Mouse (Mus musculus): Measurements from ENCODE around the gene Fbxw8. TPM values are rescaled to one million over a fixed set of nuclear protein-coding genes. Genes with fewer than 3 reads are reported as not detected.

The Fbxw8 gene
- polyA plus RNA-seq, 1 experiment from 2014 or later, result 37.9 TPM

DNA sequence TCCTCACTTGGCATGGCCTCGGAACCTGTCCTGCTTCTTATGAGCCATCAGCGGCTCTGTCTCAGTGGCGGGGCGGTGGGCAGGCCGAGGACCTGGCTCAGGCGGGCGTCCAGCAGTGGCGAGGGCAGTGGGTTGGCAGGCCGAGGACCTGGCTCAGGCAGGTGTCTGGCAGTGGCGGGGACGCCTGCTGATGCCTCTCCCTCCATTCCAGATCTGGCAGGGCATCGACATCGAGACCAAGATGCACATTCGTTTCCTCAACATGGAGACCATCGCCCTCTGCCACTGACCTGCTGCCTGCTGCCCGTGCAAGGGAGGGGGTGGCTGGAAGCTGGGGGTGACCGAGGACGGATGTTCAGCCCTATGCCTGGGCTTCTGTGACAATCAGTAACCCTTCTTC is 93.9 kb downstream of the Fbxw8 start:
- 95% methylated on average over 18 of the region's 18 CpGs for WGBS
- DNase-seq (ENCODE audit: low spot score), result no peak
- peaks cover 28% of the 10 kb centered on the region for H3K4me1 ChIP-seq

DNA sequence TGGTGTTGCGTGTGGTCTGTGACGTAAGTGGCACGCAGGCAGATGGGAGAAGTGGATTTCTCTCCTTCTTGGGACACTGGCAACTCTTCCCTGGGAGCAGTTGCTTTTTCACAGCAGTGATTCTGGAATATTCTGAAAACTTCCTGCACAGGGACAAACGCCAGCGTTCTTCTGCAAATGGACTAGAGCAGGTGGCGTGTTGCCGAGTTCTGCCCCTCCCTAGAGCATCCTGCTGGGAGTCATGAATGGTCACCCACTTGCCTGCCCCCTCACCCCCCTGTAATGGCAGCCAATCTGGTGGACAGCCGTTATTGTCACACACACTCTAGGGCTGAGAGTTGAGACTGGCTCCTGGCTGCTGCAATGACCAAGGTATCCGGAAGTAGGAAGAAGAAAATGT is 95.6 kb downstream of the Fbxw8 start:
- Histone ChIP-seq H3K36me3 (peaks cover 11% of the 10 kb centered on the region), H3K27ac (no peak overlapping the region), H3K9me3 (replicated peaks) (no peaks in the 10 kb centered on the region), H3K27me3 (ENCODE audit: low read depth, poor library complexity, severe bottlenecking) (peaks cover 57% of the 10 kb centered on the region), H3K4me3 (no peak overlapping the region), H3K4me1 (peaks cover 28% of the 10 kb centered on the region)
- WGBS, result 93% methylated on average over 9 of the region's 9 CpGs
- no peak for DNase-seq (ENCODE audit: low spot score)

More for the DNA sequence above, 93.9 kb downstream of the Fbxw8 start:
- no peaks in the 10 kb centered on the region for H3K9me3 ChIP-seq (replicated peaks)
- no peak overlapping the region for H3K4me3 ChIP-seq
- no peak overlapping the region for H3K27ac ChIP-seq
- H3K36me3 ChIP-seq, result peaks cover 28% of the 10 kb centered on the region
- peaks cover 40% of the 10 kb centered on the region for H3K27me3 ChIP-seq (ENCODE audit: low read depth, poor library complexity, severe bottlenecking)

DNA sequence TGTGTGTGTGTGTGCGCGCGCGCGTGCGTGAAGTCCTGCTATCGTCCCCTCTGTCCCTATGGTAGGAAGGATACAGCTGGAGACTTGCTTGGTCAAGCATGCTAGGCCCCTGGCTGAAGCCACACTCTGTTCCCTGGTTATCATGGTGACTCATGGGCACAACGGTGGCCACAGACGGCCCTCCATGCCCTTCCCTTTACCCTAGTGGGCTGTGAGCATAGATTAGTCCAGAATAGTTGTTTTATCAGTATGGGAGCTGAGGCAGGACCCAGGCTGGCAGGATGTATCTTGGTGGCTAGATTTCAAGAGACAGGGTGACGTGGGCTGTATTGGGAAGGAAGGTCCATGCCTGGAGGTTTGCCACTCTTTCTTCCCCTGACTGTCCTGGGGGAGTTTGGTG is 96.4 kb downstream of the Fbxw8 start:
- DNase-seq (ENCODE audit: low spot score), result no peak
- Histone ChIP-seq H3K4me1 (peaks cover 27% of the 10 kb centered on the region), H3K27me3 (ENCODE audit: low read depth, poor library complexity, severe bottlenecking) (peaks cover 65% of the 10 kb centered on the region), H3K36me3 (peaks cover 6% of the 10 kb centered on the region; the same call in 1 of the 2 replicates), H3K27ac (no peak overlapping the region), H3K4me3 (no peak overlapping the region), H3K9me3 (replicated peaks) (no peaks in the 10 kb centered on the region)
- WGBS, result 89% methylated on average over 10 of the region's 10 CpGs

DNA sequence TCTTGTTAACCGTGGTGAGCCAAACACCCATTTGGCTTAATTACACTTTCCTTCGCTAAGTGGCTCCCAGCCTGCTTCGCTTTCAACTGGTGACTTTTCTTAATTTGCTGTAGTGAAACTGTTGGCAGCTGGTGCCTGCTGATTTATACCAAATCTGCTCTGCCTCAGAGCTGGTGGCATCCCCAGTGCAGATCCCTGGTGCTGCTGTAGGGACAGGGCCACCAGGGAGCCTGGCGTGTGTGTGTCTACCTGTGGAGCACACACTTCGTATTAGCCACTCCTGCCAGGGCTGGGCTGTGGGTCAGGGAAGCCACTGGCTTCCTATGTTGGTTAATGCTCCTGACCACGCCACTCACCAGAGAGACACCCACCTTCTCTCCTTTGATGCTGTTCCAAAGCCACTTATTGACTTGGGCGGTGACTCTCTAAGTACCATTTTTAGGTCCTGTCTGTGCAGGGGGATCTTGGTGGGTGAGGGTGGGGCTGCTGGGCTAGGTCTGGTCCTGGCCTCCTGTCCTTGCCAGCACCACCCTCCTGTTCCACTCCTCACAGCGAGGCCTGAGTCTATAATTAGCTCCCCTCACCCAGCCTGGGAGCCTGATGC is 97.7 kb downstream of the Fbxw8 start:
- H3K27ac ChIP-seq, result peak overlapping the region; percentile 46; the same call in 1 of the 2 replicates
- peak; percentile 59 for DNase-seq (ENCODE audit: low spot score)
- WGBS, result 28% methylated on average over 8 of the region's 8 CpGs
- H3K9me3 ChIP-seq (replicated peaks), result no peaks in the 10 kb centered on the region
- H3K4me3 ChIP-seq, result no peak overlapping the region
- H3K4me1 ChIP-seq, result peaks cover 27% of the 10 kb centered on the region
- H3K27me3 ChIP-seq (ENCODE audit: low read depth, poor library complexity, severe bottlenecking), result peaks cover 68% of the 10 kb centered on the region
- peaks cover 2% of the 10 kb centered on the region; the same call in 1 of the 2 replicates for H3K36me3 ChIP-seq

DNA sequence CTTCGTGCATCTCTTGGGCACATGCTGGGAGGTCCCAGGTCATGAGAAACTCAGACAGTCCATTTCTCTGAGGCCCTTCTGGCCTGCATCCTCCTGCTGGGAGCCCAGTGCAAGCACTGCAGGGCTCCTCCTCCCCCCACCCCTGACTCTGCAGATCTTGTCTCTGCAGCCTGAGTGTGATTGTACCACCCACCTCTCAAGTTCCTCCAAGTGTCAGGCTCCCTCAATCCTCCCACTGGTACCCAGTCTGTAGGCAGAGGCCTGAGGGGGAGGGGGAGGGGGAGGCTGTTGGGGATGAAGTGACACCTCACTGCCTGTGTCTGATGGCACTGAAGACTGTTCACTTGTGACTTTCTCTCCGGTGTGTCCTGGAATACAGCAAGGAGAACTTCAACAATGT is 102.1 kb downstream of the Fbxw8 start:
- Histone ChIP-seq H3K36me3 (no peaks in the 10 kb centered on the region), H3K9me3 (replicated peaks) (no peaks in the 10 kb centered on the region), H3K4me3 (no peak overlapping the region), H3K4me1 (peaks cover 20% of the 10 kb centered on the region), H3K27me3 (ENCODE audit: low read depth, poor library complexity, severe bottlenecking) (peaks cover 65% of the 10 kb centered on the region), H3K27ac (no peak overlapping the region)
- 93% methylated on average over 2 of the region's 2 CpGs for WGBS
- DNase-seq (ENCODE audit: low spot score), result no peak

DNA sequence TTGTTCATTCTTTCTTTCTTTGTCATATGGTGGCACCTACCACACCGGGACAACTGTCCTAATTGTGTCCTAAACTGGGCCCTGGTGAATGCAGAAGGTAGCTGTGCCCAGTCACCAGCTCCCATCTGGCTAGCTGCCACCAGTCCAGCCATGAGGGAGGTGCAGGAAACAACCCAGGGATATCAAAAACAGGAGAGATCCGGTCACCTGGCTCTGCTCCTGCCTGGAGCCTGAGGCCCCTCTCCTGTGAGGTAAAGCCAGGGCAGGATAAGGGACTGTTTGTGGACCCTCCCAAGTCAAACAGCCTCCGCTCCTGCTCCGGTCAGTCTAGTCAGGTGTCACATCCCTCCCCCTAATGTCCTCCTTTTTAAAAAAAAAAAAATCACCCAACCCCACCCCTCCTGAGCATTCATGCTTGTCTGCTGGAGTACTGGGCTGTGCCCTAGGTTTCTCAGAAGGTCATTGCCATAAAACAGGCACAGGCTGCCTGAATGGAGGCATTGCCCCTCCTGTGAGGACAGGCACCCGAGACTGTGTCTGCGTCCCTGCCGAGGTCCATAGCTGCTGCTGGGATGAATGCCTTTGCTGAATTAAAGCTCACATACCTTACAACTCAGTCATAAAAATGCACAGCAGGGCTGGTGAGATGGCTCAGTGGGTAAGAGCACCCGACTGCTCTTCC is 103.1 kb downstream of the Fbxw8 start:
- H3K27ac ChIP-seq, result no peak overlapping the region
- DNase-seq (ENCODE audit: low spot score), result no peak
- H3K9me3 ChIP-seq (replicated peaks), result no peaks in the 10 kb centered on the region
- H3K27me3 ChIP-seq (ENCODE audit: low read depth, poor library complexity, severe bottlenecking), result peaks cover 70% of the 10 kb centered on the region
- H3K4me1 ChIP-seq, result peaks cover 9% of the 10 kb centered on the region
- 85% methylated on average over 8 of the region's 8 CpGs for WGBS
- H3K4me3 ChIP-seq, result no peak overlapping the region
- no peaks in the 10 kb centered on the region for H3K36me3 ChIP-seq

DNA sequence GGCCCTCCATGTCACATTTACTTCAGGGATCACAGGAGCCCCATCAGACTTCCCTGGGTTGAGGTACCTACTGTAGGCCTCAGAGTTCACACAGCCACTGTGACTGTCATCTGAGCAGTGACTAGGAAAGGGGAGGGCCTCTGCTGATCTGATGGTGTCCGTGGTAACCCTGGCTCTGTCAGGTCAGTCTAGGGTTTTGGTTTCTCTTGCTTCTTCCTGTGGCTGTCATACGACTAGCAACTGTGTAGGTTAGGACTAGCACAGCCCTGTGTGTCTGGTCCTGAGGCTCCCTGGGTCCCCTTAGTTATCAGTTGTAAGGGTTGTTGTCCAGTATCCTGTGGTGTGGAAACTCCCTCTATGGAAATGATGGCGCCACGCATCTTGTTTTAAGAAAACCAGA is 104.5 kb downstream of the Fbxw8 start:
- Histone ChIP-seq H3K27me3 (ENCODE audit: low read depth, poor library complexity, severe bottlenecking) (peaks cover 65% of the 10 kb centered on the region), H3K9me3 (replicated peaks) (no peaks in the 10 kb centered on the region), H3K36me3 (no peaks in the 10 kb centered on the region), H3K4me3 (no peak overlapping the region), H3K4me1 (no peaks in the 10 kb centered on the region), H3K27ac (no peak overlapping the region)
- no peak for DNase-seq (ENCODE audit: low spot score)
- 78% methylated on average over 4 of the region's 4 CpGs for WGBS

DNA sequence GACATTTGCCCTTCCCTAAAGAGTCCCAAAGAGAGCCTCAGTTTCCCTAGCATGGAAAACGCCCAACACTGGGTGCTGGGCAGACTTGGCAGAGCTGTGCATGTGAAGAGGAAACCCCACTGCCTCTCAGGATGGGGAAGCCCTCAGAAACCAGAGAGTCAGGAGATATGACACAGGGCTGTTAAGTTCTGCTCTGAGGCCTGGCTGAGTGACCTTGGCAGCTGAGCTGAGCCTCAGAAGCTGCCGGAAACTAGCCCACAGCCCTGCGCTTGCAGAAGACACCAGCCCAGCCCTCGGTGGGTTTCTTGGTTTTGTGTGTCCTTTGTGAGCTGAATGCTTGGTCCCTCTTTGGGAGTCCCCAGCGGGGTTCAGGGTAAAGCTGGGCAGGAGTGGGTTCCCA is 106.3 kb downstream of the Fbxw8 start:
- Histone ChIP-seq H3K4me3 (no peak overlapping the region), H3K36me3 (no peaks in the 10 kb centered on the region), H3K9me3 (replicated peaks) (no peaks in the 10 kb centered on the region), H3K4me1 (no peaks in the 10 kb centered on the region), H3K27me3 (ENCODE audit: low read depth, poor library complexity, severe bottlenecking) (peaks cover 51% of the 10 kb centered on the region), H3K27ac (no peak overlapping the region)
- DNase-seq (ENCODE audit: low spot score), result no peak
- 89% methylated on average over 5 of the region's 5 CpGs for WGBS

DNA sequence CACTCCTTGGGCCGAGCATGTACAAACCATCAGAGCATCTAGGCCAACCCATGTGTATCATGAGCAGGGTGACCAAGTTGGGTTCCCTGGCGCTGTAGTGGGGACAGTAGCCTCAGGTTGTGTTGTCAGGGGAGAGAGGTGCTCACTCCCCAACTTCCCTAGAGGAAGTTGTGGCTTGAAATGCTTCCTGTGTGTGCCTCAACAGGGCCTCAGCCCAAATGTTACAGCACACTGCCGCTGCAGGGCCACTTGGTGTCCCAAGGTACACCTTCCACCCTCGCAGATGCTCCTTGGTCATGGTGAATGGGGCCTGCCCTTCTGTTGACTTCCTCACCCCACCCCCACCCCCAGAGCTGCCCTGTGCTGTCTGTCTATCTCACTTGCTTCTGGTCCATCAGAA is 106.9 kb downstream of the Fbxw8 start:
- Histone ChIP-seq H3K4me1 (no peaks in the 10 kb centered on the region), H3K27me3 (ENCODE audit: low read depth, poor library complexity, severe bottlenecking) (peaks cover 48% of the 10 kb centered on the region), H3K4me3 (no peak overlapping the region), H3K36me3 (no peaks in the 10 kb centered on the region), H3K9me3 (replicated peaks) (no peaks in the 10 kb centered on the region), H3K27ac (no peak overlapping the region)
- WGBS, result 80% methylated on average over 4 of the region's 4 CpGs
- no peak for DNase-seq (ENCODE audit: low spot score)

DNA sequence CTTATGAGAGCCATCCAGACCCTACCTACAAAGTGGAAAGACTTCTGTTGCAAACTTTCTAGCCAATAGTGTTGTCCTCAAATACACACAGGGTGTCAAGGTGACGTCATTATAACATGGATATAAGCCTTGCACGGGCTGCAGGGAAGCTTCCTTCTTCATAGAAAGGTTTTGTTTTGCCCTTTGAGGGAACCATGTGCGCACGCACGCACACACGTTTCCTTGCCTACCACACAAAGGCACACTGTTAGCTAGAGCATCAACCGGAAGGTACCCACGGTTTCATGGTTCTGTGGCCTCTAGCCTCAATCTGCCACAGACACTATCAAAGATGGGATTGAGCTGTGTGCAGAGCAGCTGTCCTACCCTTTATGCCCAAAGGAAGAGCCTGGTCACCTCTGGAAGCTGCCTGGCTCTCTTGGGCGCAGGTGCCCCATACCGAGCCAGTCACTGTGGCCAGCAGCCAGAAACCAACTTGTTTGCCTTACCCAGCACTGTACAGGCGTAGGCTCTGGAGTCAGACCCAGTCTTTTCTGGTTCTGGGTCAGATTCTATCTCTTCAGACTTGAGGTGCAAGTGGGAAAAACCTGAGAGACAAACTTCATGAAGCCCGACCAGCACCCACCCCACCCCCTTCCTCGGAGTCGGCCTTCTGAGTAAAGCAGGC is 108.0 kb downstream of the Fbxw8 start:
- no peak overlapping the region for H3K4me3 ChIP-seq
- H3K4me1 ChIP-seq, result no peaks in the 10 kb centered on the region
- H3K27me3 ChIP-seq (ENCODE audit: low read depth, poor library complexity, severe bottlenecking), result peaks cover 47% of the 10 kb centered on the region
- no peaks in the 10 kb centered on the region for H3K9me3 ChIP-seq (replicated peaks)
- H3K36me3 ChIP-seq, result no peaks in the 10 kb centered on the region
- no peak for DNase-seq (ENCODE audit: low spot score)
- WGBS, result 92% methylated on average over 14 of the region's 14 CpGs
- no peak overlapping the region for H3K27ac ChIP-seq

DNA sequence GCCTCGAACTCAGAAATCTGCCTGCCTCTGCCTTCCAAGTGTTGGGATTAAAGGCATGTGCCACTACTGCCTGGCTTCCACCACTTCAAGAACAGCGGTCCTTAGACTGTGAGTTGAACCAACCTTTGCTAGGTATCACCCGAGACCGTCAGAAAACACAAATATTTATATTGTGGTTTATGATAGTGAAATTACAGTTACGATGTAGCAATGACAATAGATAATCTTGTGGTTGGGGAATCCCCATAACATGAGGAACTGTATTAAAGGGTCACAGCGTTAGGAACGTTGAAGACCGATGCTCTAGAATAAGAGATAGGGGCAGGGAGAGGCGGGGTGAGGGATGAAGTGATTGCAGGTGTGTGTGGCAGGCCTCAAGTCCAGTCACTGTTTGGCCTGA is 109.9 kb downstream of the Fbxw8 start:
- Histone ChIP-seq H3K9me3 (replicated peaks) (no peaks in the 10 kb centered on the region), H3K4me1 (no peaks in the 10 kb centered on the region), H3K36me3 (no peaks in the 10 kb centered on the region), H3K27me3 (ENCODE audit: low read depth, poor library complexity, severe bottlenecking) (peaks cover 34% of the 10 kb centered on the region), H3K4me3 (no peak overlapping the region), H3K27ac (no peak overlapping the region)
- no peak for DNase-seq (ENCODE audit: low spot score)
- 93% methylated on average over 9 of the region's 9 CpGs for WGBS

DNA sequence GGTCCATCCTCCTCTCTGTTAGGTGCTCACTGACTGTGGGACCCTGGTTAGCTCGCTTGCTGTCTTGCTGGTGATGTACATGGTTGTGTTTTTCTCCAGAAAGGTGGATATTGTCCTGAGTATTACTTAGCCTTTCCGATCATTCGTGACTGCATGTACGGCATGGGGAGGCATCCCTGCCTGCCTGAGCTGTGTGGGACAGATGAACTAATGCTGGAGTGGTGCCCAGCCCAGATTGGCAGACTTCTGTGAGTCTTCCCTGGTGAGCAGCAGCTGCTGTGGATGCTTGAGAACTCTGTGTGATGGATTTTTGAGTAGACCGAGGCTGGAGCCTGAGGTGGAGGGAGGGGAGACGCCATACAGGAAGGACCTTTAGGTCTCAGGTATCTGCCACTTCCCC is 110.4 kb downstream of the Fbxw8 start:
- no peak for DNase-seq (ENCODE audit: low spot score)
- Histone ChIP-seq H3K4me3 (no peak overlapping the region), H3K36me3 (no peaks in the 10 kb centered on the region), H3K27ac (no peak overlapping the region), H3K4me1 (no peaks in the 10 kb centered on the region), H3K9me3 (replicated peaks) (no peaks in the 10 kb centered on the region), H3K27me3 (ENCODE audit: low read depth, poor library complexity, severe bottlenecking) (peaks cover 29% of the 10 kb centered on the region)
- WGBS, result 89% methylated on average over 6 of the region's 6 CpGs

DNA sequence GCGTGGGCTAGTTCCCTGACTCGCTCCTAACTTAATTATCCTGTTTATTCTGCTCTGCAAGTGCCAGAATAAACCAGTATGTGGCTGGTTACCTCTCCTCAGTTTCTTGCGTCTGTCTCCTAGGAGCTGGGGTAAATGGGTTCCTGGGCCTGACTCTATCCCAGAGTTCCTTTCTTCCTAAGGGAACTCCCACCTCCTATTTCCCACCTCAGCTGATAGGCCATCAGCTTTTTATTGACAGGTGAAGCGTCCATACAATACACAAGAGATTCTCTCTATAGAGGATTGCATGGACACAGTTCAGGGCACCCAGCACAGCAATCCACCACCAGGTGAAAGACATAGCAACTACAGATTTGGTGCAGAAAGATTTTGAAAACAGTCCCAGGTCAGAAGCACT is 111.5 kb downstream of the Fbxw8 start:
- Histone ChIP-seq H3K4me1 (0 out of 2 replicates have a peak, but pooled peaks cover 3% of the 10 kb centered on the region), H3K36me3 (no peaks in the 10 kb centered on the region), H3K4me3 (no peak overlapping the region), H3K27ac (no peak overlapping the region), H3K27me3 (ENCODE audit: low read depth, poor library complexity, severe bottlenecking) (peaks cover 28% of the 10 kb centered on the region), H3K9me3 (replicated peaks) (no peaks in the 10 kb centered on the region)
- WGBS, result 85% methylated on average over 4 of the region's 4 CpGs
- no peak for DNase-seq (ENCODE audit: low spot score)

All from limb, embryonic 10.5 days (tissue).